Mouse (Mus musculus) layer of hippocampus, postnatal 36 days (tissue): ENCODE data around the gene Vwa5b1. TPM values are rescaled to one million over a fixed set of nuclear protein-coding genes. Genes with fewer than 3 reads are reported as not detected.
A peak's percentile ranks its signal among the peaks of the same experiment; 100 is the strongest.

Source experiments
- DNase-seq, 2 experiments: peaks; one replicate each; pipeline ENCODE4 v3.0.0; 2022
- total RNA-seq, 2 experiments: library from RNA; stranded (reverse); gene quantifications; 2 replicates each; pipeline ENCODE4 v1.2.3; 2021

The Vwa5b1 gene
- total RNA-seq: 1 to 10 TPM; 1.8 to 2.1 TPM

DNA sequence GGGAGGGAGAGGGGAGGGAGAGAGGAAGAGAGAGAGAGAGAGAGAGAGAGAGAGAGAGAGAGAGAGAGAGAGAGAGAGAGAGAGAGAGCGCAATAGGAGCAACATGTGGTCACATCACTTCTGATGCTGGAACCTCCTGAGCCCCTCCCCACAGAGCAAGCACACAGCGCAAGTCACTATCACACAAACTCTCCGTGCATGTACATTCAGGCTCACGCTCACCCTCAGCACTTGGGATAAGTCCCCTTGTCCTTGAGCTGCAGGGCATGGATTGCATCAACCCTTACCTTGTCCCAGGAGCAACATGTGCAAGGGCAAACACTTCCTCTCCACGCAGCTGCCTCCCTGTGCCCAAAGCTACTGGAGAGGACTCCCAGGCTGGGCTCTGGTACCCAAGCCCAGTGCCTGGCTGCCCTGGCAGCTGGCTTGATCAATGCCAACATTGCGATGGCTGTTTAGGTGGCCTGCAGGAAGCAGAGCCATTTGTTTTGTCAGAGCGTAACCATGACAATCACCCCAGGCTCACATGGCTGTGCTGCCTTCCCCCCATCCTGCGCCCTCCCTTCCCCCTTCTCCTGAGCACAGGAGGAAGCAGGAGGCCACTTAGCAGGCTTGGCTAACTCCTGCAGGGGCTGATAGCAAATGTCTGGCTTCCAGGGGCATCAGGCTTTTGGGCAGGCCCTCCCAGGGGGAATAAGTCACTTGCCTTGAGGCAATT, at the start of gene Vwa5b1:
Gene Vwa5b1 (minus strand): TSS at position 457 of the 718 bp plus-strand sequence.
- DNase-seq: no peak

DNA sequence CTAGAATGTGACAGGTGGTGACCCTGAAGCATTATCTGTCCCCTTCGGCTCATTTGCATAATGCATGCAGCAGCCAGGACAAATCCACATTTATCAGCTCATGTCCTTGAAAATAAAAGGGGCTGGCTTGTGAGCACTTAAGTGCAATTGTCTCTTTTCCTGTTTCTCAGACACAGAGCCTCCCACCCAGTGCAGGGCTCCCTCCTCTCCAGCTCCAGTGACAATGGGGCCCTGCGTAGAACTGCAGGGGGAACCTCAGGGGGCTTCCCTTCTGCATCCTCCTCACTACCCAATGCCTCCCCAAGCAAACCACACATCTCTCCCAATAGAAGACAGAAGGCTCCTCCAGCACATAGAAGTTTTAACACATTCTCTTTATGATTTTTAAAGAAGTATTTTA, 47.1 kb upstream of the Vwa5b1 start:
- no peak for DNase-seq

DNA sequence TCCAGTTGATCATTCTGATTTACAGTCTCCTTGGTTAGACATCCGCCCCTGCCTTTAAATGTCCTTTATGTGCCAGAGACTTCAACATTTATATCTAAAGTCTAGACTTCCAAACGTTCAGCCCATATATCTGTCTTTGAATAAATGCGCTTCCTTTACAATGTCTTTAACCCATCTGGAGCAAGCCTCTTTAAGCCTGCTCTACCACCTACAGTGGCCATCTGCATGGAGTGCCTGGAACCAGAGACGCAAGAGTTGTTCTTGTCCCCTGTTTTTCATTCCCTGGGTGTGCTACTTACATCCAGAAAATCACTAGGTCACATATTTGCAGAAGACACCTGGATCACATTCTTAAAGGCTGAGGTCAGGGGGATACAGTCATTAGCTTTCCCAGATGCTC, 44.4 kb upstream of the Vwa5b1 start:
- no peak for DNase-seq

DNA sequence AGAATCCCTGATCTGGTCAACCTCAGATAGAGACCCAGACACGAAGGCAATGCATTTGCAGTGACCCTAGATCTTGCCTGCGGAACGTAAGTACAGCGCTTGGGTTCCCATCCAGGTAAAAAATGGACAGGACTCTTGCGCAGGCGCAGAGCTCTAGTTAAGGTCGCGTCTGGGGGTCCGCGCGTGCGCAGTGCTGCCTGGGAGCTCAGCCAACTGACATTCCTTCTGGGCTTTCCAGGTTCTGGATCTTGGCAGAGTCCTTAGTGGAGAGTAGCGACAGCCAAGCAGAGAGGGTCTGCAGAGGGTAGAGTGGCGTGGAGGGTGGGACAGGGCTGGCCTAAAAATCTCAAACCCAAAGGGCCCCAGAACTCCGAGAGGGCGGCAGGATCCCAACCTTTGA, 41.9 kb upstream of the Vwa5b1 start:
- DNase-seq: peak; percentile 59 to 67

DNA sequence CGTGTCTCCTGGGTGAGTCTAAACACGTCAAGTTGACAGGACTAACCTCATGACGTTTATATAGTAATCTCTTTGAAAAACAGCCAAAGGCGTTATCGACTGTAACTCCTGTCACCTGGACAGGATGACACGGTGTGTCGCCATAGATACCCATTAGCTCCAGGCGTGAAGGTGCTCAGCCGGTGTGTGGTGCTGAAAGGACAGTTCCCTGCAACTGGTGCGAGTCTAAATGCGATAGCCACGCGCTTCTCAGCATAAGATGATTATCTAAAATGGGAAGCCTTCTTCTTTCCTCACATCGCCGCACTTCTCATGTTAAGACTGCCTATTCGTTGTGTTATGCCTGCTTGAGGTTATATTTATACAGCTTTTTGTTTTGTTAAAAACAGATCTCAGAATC, 40.8 kb upstream of the Vwa5b1 start:
- no peak for DNase-seq

DNA sequence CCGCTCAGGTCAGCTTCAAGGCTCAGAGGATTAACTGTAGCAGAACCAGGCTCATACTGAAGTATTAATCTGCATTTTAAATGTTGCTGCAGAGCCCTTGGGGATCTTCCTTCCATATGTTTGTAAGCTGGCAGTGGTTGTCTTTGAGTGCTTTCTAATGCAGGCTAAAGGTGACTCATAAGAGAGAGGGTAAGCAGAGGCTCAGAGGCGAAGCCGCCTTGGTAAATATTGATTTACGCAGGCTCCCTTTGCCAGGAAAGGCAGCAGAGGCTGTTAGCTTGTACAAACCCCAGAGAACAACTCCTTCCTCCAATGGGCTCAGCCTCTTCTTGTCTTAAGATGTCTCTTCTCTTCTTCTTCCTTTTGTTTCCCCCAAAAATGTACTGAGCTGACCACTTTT, 36.5 kb upstream of the Vwa5b1 start:
- no peak for DNase-seq

DNA sequence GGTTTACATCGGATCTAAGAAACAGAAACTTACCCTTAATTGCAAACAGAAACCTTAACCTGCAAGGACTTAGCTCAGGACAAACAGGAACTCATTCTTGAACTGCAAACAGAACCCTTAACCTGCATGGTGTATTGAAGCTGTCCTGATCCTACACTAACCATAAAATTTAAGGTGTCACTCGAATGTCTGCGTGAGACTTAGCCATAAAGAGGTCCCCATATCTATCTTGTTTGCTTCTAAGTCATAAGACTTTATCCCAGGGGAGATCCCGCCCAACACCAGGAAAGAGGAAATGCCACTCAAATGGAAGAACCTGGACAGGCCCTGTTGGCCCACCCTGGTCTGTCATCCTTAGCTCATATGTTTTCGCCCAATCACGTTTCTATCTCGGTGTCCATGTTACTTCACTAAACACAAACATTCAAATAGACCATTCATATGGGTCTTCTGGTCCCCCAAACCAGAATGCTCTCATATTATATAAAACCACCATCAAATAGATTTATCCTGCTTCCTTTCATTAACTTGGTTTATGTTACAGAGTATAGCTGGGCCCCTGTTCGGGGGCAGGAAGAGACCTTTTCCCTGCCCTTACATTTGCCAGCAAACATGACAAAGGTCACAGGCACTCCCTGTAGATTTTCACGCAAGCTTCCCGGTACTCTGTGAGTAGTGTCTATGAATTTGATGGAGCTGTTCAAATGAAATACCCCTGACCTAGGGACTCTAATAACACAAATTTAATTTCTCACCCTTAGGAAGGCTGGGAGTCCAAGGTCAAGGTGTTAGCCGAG, 34.6 kb upstream of the Vwa5b1 start:
- no peak for DNase-seq

DNA sequence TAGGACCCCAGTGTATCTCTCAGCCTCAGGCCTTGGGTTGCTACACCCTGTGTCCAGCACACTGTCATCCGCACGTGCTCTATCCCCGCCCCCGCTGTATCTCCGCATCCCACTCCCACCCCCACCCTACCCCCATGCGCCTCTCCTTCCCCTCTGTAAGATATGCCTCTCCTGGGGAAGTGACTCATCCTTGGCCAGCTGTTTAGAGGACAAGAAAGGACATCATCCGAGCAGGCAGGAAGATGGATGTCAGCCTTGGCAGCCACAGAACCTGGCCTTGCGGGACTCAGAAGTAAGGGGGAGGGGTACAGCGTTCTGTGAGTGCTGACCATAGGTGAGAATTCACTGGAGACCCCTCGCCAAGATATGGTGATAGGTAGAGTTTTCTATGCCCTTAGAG, 30.8 kb upstream of the Vwa5b1 start:
- no peak for DNase-seq

DNA sequence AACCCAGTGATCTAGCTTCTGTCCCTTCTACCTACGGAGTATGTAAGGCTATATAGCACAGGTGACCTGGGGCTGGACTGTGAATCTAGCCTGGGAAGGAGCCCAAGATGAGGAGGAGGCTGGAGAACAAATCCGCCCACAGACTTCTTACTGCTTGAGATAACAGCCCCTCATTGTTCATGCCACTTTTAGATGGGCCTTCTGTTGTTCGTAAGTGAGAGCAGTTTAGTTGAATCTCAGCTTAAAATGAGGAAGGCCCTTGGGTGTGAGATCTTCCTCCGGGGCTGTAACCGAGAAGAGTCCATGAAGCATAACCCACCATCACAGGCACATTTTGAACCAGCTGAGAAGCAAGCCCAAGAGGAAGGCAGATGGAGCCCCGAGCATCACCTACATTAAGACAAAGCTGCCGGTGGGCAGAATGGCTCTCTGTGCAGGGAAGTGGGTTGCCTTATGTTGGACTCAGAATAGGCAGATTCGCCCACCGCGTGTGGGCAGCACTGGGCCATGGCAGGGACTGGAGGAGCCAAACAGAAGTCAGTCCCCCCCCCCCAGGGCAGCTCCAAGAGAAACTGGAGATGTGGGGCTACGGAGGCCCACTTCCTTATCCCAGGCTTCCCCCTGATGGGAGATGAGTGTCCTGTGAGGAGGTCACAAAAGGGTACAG, 24.4 kb upstream of the Vwa5b1 start:
- DNase-seq: no peak

DNA sequence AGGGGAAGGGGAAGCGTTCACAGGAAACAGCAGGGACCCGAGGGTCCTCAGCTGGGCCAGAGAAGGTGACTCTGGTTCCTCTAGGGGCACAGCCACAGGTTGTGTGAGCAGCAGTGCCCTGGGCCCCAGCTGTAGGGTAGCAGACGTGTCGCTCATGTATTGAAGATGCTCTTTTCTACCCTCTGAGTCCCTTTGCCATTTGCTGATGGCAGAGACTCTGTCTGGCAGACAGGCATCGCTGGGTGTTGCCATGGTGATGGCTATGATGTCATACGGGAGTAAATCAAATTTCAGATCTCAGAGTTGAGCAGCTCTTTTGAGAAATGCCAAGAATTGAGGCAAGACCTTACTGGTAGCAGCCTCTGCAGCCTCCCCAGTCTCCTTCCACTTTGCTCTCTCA, 17.4 kb upstream of the Vwa5b1 start:
- DNase-seq: peak; percentile 21 to 26

DNA sequence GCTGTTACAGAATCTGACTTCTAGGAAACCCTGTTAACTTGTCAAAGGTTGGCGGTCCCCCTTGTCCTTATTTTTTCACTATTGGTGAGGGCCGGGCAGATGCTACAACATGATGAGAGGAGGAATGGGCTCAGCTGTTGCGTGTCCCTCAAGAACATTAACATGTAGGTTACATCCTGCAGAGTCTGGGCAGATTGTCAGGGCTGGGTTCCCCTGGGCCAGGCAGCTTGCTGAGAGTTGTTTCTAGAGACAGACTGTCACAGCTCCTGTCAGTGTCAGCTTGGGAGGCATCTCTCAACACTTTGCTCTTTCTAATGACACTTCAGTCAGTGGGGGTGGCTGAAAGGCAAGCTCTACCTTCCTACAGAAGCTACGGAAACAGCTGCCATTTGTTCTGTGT, 16.2 kb upstream of the Vwa5b1 start:
- no peak for DNase-seq

DNA sequence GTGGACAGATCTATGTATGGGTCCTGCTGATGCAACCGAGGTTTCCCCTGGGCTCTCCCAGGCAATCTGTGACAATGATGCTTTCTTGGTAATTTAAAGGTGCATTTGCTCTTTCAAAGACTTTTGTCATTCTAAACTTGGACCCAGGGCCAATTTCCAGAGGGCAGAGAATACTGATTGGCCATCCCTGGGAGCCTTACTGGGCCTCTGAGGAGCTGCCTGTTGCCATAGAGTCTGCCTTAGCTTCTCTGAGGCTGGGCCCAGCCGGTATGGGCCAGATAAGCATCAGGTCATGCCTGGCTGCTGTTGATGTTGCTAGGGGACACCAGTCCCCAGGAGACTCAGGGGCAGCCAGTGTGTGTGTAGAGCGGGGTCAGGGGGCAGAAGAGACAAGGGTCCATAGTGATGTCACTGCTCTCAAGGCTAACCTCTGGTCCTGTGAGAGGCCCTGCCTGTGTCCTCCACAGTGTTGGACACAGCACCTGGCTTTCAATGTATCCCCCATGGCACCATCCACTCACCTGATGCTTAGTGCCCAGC, 12.5 kb upstream of the Vwa5b1 start:
- no peak for DNase-seq

DNA sequence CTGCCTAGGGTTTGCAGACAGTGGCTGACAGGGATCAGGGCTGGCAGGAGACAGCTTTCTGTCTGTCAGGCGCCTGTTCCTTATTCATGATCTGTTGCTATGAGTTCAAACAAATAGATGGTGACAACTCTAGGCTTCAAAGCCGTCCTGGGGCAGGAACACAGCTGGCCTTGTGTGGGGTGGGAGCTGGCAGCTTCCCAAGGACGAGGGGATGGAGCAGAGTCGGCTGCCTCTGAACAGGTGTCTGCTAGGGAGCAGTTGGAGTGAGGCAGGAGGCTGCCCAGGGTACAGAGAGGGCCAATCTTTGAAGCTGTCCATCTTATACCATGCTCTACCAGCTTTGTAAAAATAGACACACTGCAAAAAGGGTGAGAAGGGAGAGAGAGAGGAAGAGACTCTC, 6.6 kb upstream of the Vwa5b1 start:
- no peak for DNase-seq

DNA sequence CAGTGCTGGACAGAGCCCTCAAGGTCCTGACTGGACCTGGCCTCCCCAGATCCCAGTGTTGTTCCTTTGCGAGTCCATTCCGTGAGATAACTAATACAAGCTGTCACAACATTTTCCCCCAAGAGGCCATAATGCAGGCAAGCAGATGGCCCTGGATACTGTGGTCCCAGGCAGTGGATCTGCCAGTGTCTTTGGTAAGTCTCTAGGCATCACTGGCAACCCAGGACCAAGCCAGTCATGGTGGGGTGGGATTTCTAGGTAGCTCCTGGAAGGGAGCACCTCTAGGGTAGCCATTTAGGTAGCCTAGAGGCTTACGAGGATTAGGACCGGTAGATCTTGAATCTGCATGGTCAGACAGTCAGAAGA, 445 bp upstream of the Vwa5b1 start:
- DNase-seq: no peak

DNA sequence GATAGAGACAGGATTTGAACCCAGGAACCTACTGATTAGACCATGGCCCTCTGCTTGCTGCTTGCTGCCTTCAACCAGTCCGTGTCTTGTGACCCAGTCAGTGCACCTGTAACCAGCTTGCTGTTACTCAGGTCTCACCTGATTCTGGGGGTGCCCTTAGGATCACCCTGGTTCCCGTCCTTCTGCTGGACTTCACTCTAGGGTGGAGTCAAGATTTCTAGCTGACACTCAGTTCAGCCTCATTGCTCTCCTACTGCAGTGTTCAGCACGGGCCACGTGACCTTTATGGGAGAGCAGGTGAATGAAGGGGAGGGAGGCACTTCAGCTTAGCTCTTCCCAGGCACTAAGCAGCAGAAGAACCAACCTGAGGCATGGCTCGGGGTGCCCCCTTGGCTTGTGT, 7.4 kb downstream of the Vwa5b1 start:
- no peak for DNase-seq

DNA sequence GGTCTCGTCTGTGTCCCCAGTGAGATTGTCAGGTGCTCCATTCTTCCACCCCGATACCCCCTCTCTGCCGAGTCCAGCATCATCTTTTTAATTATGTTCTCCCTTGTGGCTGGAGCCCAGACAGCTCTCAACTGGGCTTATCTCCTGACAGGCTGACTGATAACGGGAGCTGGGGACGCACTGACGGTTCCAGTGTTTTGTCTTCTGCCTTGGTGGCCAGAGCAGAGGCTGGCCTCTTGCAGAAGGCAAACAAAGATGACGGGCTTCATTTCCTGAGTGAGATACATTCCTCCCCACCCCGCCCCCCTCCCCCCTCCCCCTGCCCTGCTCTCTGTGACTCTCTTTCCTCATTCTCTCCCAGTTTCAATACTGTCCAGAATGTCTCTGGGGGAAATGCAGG, 21.2 kb downstream of the Vwa5b1 start:
- DNase-seq: no peak

DNA sequence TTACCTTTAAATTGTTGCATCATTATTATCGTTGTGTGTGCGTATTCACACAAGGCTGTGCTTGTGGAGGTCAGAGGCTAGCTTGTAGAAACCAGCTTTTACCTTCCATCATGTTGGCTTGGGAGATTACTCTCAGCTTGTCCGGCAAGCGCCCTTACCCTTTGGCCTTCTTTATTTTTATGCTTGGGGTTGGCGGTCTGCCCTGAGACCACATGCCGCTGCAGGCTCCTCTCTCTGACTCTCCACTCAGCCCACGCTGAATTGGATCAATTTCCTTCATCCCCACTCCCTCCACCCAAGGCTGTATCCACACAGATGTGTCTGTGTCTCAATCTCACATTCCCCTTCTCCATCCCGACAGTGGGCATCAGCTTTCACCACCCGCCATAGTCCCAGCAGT, 33.8 kb downstream of the Vwa5b1 start:
- DNase-seq: no peak

DNA sequence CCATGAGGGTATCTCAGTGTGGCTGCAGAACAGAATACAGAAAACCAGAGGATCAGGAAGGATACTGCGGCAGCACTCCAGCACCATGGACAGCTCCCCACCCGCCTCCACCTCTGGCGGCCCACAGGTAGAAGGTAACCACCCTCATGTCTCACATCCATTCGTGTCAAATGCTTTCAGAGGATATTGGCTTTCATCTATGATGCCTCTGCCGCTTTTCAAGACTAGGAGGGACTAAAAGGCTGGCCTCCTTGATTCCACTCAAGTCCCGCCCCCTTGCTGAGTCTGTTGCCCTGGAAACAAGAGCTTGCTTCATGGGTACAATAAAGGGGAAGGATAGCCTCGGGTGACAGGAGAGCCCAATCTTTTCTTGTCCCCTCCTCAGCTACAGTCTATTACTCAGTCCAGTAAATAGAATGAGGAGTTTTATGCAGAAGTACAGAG, 37.8 kb downstream of the Vwa5b1 start:
- DNase-seq: peak in 1 of 2 experiments; percentile 18

DNA sequence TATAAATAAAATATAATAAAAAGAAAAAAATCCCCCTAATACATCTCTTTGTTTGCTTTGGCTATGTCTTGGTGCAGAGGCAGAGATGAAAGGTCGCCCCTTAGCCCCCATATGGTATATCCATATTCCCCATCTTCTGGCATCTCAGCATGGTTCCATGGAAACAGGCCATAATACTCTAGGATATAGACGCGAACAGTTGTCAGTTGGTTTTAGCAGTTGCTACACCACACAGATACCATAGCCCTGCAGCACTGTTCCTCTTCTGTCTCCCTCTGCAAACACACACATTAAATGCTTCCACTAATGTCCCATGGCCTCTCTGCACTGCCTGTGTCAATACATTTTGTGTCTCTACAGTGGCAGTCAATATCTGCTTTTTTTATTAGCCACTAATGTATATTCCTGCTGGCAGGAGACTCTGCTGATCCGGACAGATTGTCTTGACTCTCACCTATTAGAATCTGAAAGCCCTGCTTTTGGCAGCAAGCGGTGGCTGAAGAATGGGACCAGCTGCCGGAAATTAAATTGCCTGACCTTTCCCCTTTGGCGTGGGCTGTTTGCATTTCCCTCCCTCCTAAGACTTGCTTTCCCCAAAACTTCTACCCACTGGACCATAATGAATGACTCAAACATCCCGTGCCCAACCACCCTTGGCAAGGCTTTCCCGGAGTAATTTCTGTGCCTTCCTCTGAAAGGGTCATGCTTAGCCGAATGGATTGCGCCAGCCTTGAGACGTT, 39.1 kb downstream of the Vwa5b1 start:
- DNase-seq: no peak

DNA sequence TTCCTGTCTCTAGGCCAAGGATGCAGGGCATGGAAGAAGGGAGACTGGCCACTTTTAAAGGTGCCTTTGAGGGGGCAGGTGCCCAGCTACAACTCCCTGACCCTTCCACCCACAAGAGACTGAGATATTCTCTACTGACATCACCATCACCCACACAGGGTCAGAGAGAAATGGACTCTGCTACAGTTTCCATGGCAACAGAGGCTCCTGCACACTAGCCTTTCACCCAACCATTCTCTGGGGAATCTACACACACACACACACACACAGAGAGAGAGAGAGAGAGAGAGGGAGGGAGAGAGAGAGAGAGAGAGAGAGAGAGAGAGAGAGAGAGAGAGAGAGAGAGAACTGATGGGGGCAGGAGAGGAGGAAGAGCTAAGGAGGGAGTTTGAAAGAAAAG, 50.7 kb downstream of the Vwa5b1 start:
- DNase-seq: no peak

DNA sequence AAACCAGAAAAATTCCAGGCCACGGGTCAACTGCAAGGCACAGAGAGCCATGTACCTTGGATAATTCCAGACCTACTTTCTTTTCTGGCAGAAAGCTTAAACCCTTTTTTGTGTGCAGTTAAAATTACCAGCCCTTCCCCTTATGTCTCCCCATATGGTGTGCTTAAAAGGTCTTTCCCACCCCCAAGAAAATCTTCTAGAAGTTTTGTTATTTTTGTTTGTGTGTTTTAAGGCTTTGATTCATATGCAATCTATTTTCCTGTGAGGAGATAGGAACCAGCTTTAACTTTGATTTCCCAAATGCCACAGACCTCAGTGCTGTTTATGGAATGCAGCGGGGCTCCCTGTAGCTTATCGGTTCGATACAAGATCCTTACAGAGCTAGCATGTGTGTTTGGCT, 53.2 kb downstream of the Vwa5b1 start:
- DNase-seq: no peak

DNA sequence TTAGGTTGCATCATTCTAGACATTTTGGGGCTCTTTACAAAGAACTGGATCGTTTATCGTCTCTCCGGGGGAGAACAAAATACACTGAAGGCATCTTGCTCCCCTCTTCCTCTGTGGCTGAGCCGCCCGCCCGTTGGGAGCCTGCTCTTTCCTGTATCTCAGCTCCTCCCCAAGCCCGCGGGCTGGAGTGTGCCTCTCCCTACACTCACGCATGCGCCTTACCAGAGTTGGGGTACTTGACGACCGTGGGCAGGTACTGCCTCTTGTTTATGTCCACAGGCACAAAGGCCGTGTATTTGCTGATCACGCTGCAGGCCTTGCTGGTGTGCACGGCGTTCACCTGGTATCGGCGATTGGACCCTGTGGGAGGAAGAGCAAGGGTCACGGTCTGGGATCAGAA, 57.3 kb downstream of the Vwa5b1 start:
- DNase-seq: no peak

DNA sequence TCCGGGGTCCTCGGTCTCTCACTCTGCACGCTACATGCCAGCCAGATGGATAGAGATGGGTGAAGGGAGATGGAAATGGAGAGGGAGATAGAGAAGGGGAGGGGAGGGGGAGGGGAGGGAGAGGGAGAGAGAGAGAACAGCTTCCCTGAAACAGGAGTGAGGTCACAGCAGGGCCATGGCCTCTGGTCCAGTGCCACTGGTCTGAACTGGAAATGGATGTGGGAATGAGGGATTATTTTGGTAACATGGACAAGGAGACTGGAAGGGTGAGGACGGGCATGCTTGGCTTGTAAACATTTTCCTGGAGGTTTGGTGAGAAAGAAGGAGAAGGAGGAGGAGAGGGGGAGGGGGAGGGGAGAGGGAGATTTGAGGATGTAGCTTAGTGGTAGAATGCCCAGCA, 59.0 kb downstream of the Vwa5b1 start:
- DNase-seq: no peak
